8 mouse cellular contexts compared by ENCODE assay signal in genomic region chr4:46195781-46196487, GRCm38 (mm10). TPM values are rescaled to one million over a fixed set of nuclear protein-coding genes. Genes with fewer than 3 reads are reported as not detected.
A peak's percentile ranks its signal among the peaks of the same experiment; 100 is the strongest.
DNase-seq lines count a peak whose midpoint lies in the region; ATAC-seq and TF ChIP-seq lines count a peak whose summit lies in the region.

TSS of gene Xpa (minus strand) at chr4:46196311.

- H3K4me3 ChIP-seq in E14TG2a.4 (replicated peaks; ENCODE audit: low read length): peak within 1 kb of the TSS; percentile 88
- H3K4me3 ChIP-seq in forebrain, embryonic 12.5 days (replicated peaks): peak within 1 kb of the TSS; percentile 94
- H3K4me3 ChIP-seq in heart, postnatal 0 days (ENCODE audit: low read depth, low read length): peak within 1 kb of the TSS; percentile 92
- peak within 1 kb of the TSS; percentile 87 for H3K4me3 ChIP-seq in liver, embryonic 16.5 days (ENCODE audit: low read depth, low read length)
- peak within 1 kb of the TSS; percentile 78 for H3K4me3 ChIP-seq in neural tube, embryonic 13.5 days
- H3K4me3 ChIP-seq in testis, adult 2 months (ENCODE audit: control insufficient read depth, low read depth, low read length): peak within 1 kb of the TSS; percentile 93

- TF ChIP-seq CTCF in E14TG2a.4 (conservative IDR thresholded peaks at IDR 0.05; ENCODE audit: low read length): no peak
- no peak for TF ChIP-seq CTCF in heart, postnatal 0 days (IDR thresholded peaks at IDR 0.05; ENCODE audit: low read depth)
- no peak for TF ChIP-seq CTCF in testis, adult 2 months (IDR thresholded peaks at IDR 0.05; ENCODE audit: control insufficient read depth, insufficient read depth, insufficient replicate concordance, low read depth, low read length)

- peak; percentile 97 for ATAC-seq in forebrain, embryonic 12.5 days (ENCODE audit: low FRiP score)
- peak; percentile 93 for ATAC-seq in heart, postnatal 0 days (ENCODE audit: insufficient read depth, low read depth)
- ATAC-seq in liver, embryonic 16.5 days (ENCODE audit: low read depth): peak; percentile 98
- ATAC-seq in neural tube, embryonic 13.5 days (ENCODE audit: low read depth): peak; percentile 97

- peak; percentile 84 for TF ChIP-seq POLR2A in testis, adult 2 months (IDR thresholded peaks at IDR 0.05; ENCODE audit: control insufficient read depth, low read depth, low read length)

- H3K9me3 ChIP-seq in E14TG2a.4 (ENCODE audit: low read length): no peaks in the 10 kb centered on the region
- no peaks in the 10 kb centered on the region for H3K9me3 ChIP-seq in forebrain, embryonic 12.5 days
- no peaks in the 10 kb centered on the region for H3K9me3 ChIP-seq in heart, postnatal 0 days (replicated peaks; ENCODE audit: control insufficient read depth, low read length)
- no peaks in the 10 kb centered on the region for H3K9me3 ChIP-seq in liver, embryonic 16.5 days (replicated peaks; ENCODE audit: control insufficient read depth, low read length)
- H3K9me3 ChIP-seq in neural tube, embryonic 13.5 days: no peaks in the 10 kb centered on the region

- peaks cover 37% of the 10 kb centered on the region for H3K4me1 ChIP-seq in E14TG2a.4 (replicated peaks; ENCODE audit: low read depth, low read length)
- H3K4me1 ChIP-seq in forebrain, embryonic 12.5 days: peaks cover 33% of the 10 kb centered on the region
- H3K4me1 ChIP-seq in heart, postnatal 0 days (ENCODE audit: control insufficient read depth, insufficient read depth): peaks cover 6% of the 10 kb centered on the region; the same call in 1 of the 2 replicates
- H3K4me1 ChIP-seq in liver, embryonic 16.5 days (ENCODE audit: control insufficient read depth, low read depth, low read length): peaks cover 11% of the 10 kb centered on the region
- H3K4me1 ChIP-seq in neural tube, embryonic 13.5 days (replicated peaks): peaks cover 34% of the 10 kb centered on the region
- H3K4me1 ChIP-seq in testis, adult 2 months (ENCODE audit: control insufficient read depth, insufficient read depth, low read length): peaks cover 3% of the 10 kb centered on the region

- H3K27me3 ChIP-seq in E14TG2a.4 (ENCODE audit: insufficient read depth, low read length): peaks cover 22% of the 10 kb centered on the region
- H3K27me3 ChIP-seq in forebrain, embryonic 12.5 days: peaks cover 21% of the 10 kb centered on the region
- peaks cover 17% of the 10 kb centered on the region; the same call in 1 of the 2 replicates for H3K27me3 ChIP-seq in heart, postnatal 0 days (ENCODE audit: control insufficient read depth, insufficient read depth, low read length)
- no peaks in the 10 kb centered on the region; the same call in none of the 2 replicates for H3K27me3 ChIP-seq in liver, embryonic 16.5 days (ENCODE audit: control insufficient read depth, insufficient read depth, low read depth, low read length)
- H3K27me3 ChIP-seq in neural tube, embryonic 13.5 days: peaks cover 27% of the 10 kb centered on the region
- H3K27me3 ChIP-seq in testis, adult 2 months (ENCODE audit: control insufficient read depth, insufficient read depth, low read length): no peaks in the 10 kb centered on the region

- no peak for TF ChIP-seq EP300 in heart, postnatal 0 days (IDR thresholded peaks at IDR 0.05; ENCODE audit: low read depth)

- under 1% methylated on average over 53 of the region's 70 CpGs for WGBS in forebrain, embryonic 12.5 days
- WGBS in heart, postnatal 0 days: under 1% methylated on average over 69 of the region's 70 CpGs
- under 1% methylated on average over 61 of the region's 70 CpGs for WGBS in liver, embryonic 16.5 days (ENCODE audit: insufficient replicate concordance)
- WGBS in neural tube, embryonic 13.5 days: under 1% methylated on average over 70 of the region's 70 CpGs

- peak; percentile 98 for DNase-seq in c-Kit-positive CD71-positive TER-119-positive erythroid progenitor cells, embryonic 14.5 days (ENCODE audit: low spot score)
- peak; percentile 98 for DNase-seq in heart, postnatal 0 days (ENCODE audit: low spot score)
- peak; percentile 95 to 97 for DNase-seq in kidney, postnatal 4 days

- H3K36me3 ChIP-seq in E14TG2a.4 (ENCODE audit: insufficient read depth, low read length): peaks cover 7% of the 10 kb centered on the region
- peaks cover 5% of the 10 kb centered on the region for H3K36me3 ChIP-seq in forebrain, embryonic 12.5 days (replicated peaks)
- H3K36me3 ChIP-seq in heart, postnatal 0 days (replicated peaks; ENCODE audit: control insufficient read depth, insufficient read depth, low read length): peaks cover 4% of the 10 kb centered on the region
- H3K36me3 ChIP-seq in liver, embryonic 16.5 days (ENCODE audit: control insufficient read depth, insufficient read depth): no peaks in the 10 kb centered on the region
- peaks cover 4% of the 10 kb centered on the region for H3K36me3 ChIP-seq in neural tube, embryonic 13.5 days
- no peaks in the 10 kb centered on the region for H3K36me3 ChIP-seq in testis, adult 2 months (ENCODE audit: control insufficient read depth, insufficient read depth, low read length)

- peak within 1 kb of the TSS; percentile 81 for H3K4me2 ChIP-seq in forebrain, embryonic 12.5 days
- peak within 1 kb of the TSS; percentile 95 for H3K4me2 ChIP-seq in heart, postnatal 0 days (ENCODE audit: low read depth, low read length)
- H3K4me2 ChIP-seq in liver, embryonic 16.5 days (ENCODE audit: low read depth, low read length): peak within 1 kb of the TSS; percentile 86
- peak within 1 kb of the TSS; percentile 88 for H3K4me2 ChIP-seq in neural tube, embryonic 13.5 days

- peak within 1 kb of the TSS; percentile 93 for H3K27ac ChIP-seq in forebrain, embryonic 12.5 days
- H3K27ac ChIP-seq in heart, postnatal 0 days (ENCODE audit: low read depth): peak within 1 kb of the TSS; percentile 68
- peak within 1 kb of the TSS; percentile 90 for H3K27ac ChIP-seq in liver, embryonic 16.5 days (ENCODE audit: low read length)
- H3K27ac ChIP-seq in neural tube, embryonic 13.5 days (replicated peaks): peak within 1 kb of the TSS; percentile 95
- peak within 1 kb of the TSS; percentile 51 for H3K27ac ChIP-seq in testis, adult 2 months (ENCODE audit: control insufficient read depth, insufficient read depth, low read depth, low read length)

- H3K9ac ChIP-seq in forebrain, embryonic 12.5 days: peak within 1 kb of the TSS; percentile 97
- peak within 1 kb of the TSS; percentile 88 for H3K9ac ChIP-seq in heart, postnatal 0 days (replicated peaks; ENCODE audit: low read depth, low read length)
- peak within 1 kb of the TSS; percentile 81 for H3K9ac ChIP-seq in liver, embryonic 16.5 days (ENCODE audit: low read depth, low read length)
- H3K9ac ChIP-seq in neural tube, embryonic 13.5 days: peak within 1 kb of the TSS; percentile 93

RNA-seq across cellular contexts. Expression of gene Xpa, which starts in this region (rescaled TPM):
- polyA plus RNA-seq in forebrain, embryonic 12.5 days (2016; fragmentation: Nextera tagmentation; extraction: Ambion mirVana): 27.6 and 35.3 TPM in 2 replicates
- total RNA-seq in heart, postnatal 0 days (2014; rRNA removed; ENCODE audit: low replicate concordance): 9.4 and 18.0 TPM in 2 replicates
- 17.6 and 19.1 TPM in 2 replicates for polyA plus RNA-seq in heart, postnatal 0 days (2015; fragmentation: Nextera tagmentation; extraction: Ambion mirVana)
- 7.0 and 7.9 TPM in 2 replicates for polyA plus RNA-seq in liver, embryonic 16.5 days (2015; fragmentation: Nextera tagmentation; extraction: Ambion mirVana)
- 32.0 and 32.8 TPM in 2 replicates for polyA plus RNA-seq in neural tube, embryonic 13.5 days (2015; fragmentation: Nextera tagmentation; extraction: Ambion mirVana)
- 6.2 and 7.2 TPM in 2 replicates for polyA plus RNA-seq in testis, adult 2 months (2012; rRNA removed)

Comparison
In these comparisons a context has a peak if more than half of its experiments do, and no peak if none do; other contexts are left out.
1. Peak in every context shown above with its lines: DNase-seq, ATAC-seq, H3K4me3 ChIP-seq and H3K27ac ChIP-seq.